Mouse (Mus musculus) heart, postnatal 10 days (tissue): ENCODE data around the gene Rap2a. TPM values are rescaled to one million over a fixed set of nuclear protein-coding genes. Genes with fewer than 3 reads are reported as not detected.
A peak's percentile ranks its signal among the peaks of the same experiment; 100 is the strongest.

ENCODE experiments used
- DNase-seq, 2 experiments: peaks; one replicate each; pipeline ENCODE4 v3.0.0; 2021
- intact Hi-C: fragments of 180-260 bp; cut with DNase I; formaldehyde crosslinking; loops from one replicate; pipeline ENCODE4 v1.15.1; 2025
- total RNA-seq, 2 experiments: library from RNA; stranded (reverse); gene quantifications; 2 replicates each; pipeline ENCODE4 v1.2.3; 2021

The Rap2a gene
- total RNA-seq, 2 experiments from 2014 or later: 20.2 to 24.0 TPM

- intact Hi-C loops: no loop called here
These were observed 57.7 kb downstream of the Rap2a start for GRCm38 (mm10) chr14:120535924-120536323.

DNA sequence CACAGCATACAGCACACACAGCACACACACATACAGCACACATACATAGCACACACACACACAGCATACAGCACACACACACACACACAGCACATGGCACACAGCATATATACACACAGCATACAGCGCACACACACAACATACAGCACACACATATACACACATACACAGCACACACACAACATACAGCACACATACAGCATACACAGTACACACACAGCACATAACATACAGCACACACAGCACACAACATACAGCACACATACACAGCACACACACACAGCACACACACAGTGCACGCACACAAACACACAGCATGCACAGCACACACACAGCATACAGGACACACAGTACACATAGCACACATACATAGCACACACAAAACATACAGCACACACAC lies 60.9 kb downstream of the Rap2a start:
- intact Hi-C loops: no loop called here
- DNase-seq: no peak

More at GRCm38 (mm10) chr14:120535924-120536323, 57.7 kb downstream of the Rap2a start:
- no peak for DNase-seq

- no peak for DNase-seq
- intact Hi-C loops: no loop called here
These were observed 61.4 kb downstream of the Rap2a start for GRCm38 (mm10) chr14:120539626-120540025.

GRCm38 (mm10) chr14:120542445-120542844 lies 64.2 kb downstream of the Rap2a start:
- intact Hi-C loops: no loop called here
- peak in 1 of 2 experiments; percentile 38 for DNase-seq

- intact Hi-C loops: no loop called here
- DNase-seq: no peak
These were observed 64.7 kb downstream of the Rap2a start for GRCm38 (mm10) chr14:120542976-120543375.

DNA sequence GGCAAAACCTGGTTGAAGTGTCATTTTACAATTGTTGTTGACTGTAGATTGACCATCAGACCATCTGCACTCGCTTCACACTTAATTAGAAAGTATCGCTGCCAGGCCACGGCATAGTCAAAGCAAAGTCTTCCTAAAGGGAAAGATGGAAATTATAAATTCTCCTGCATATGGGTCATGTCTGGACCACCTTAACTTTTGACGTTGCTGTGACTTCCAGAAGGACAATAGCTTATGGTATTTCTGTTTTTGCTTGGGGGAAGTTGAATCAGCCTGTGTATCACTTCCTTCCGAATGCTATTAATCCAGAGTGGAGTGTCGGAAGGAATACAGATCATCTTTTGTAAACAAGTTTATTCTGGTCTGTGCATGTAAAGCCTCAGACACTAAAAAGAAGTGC lies 65.6 kb downstream of the Rap2a start:
- DNase-seq: no peak
- intact Hi-C loops: no loop called here

GRCm38 (mm10) chr14:120544495-120544894 lies 66.3 kb downstream of the Rap2a start:
- intact Hi-C loops: no loop called here
- no peak for DNase-seq

GRCm38 (mm10) chr14:120544946-120545345 lies 66.7 kb downstream of the Rap2a start:
- intact Hi-C loops: no loop called here
- DNase-seq: no peak

Other genes with a start within 250 kb of the Rap2a start
- 100 to 1,000 TPM; 223 to 270 TPM for gene Mbnl2, start 202.8 kb upstream of the Rap2a start, total RNA-seq